Mouse (Mus musculus) spleen, adult 2 months (tissue): Measurements from ENCODE around the gene Lin28a. TPM values are rescaled to one million over a fixed set of nuclear protein-coding genes. Genes with fewer than 3 reads are reported as not detected.

Experiments
- DNase-seq, 2 experiments: peaks; one replicate each; pipeline versions ENCODE4 v3.0.0 to v3.0.0-alpha.2; 2012 to 2021; ENCODE audit warnings: low spot score in 2 of 2, low read depth in 1 of 2
- H3K27ac ChIP-seq: fragments of 200-500 bp; 2 replicates; pipeline ENCODE4 v1.5.1; 2012; ENCODE audit warnings: low read length, inconsistent platforms; ENCODE audit not compliant: insufficient read depth
- H3K27me3 ChIP-seq: fragments of 200-500 bp; 2 replicates; pipeline ENCODE4 v1.6.1; 2012; ENCODE audit warnings: mild to moderate bottlenecking, moderate library complexity, low read length, inconsistent platforms; ENCODE audit not compliant: control insufficient read depth, insufficient read depth
- H3K36me3 ChIP-seq: fragments of 200-500 bp; 2 replicates; pipeline ENCODE4 v1.6.1; 2012; ENCODE audit warnings: mild to moderate bottlenecking, low read length, inconsistent platforms; ENCODE audit not compliant: control insufficient read depth, insufficient read depth
- H3K4me1 ChIP-seq: fragments of 200-500 bp; 2 replicates; pipeline ENCODE4 v1.6.1; 2011; ENCODE audit warnings: inconsistent platforms; ENCODE audit not compliant: control insufficient read depth, insufficient read depth, insufficient read length
- H3K4me3 ChIP-seq: fragments of 200-500 bp; 2 replicates; pipeline ENCODE4 v1.5.1; 2011; ENCODE audit warnings: mild to moderate bottlenecking, inconsistent platforms; ENCODE audit not compliant: insufficient read depth, insufficient read length; ENCODE audit errors: extremely low read depth
- CTCF ChIP-seq: fragments of 200-500 bp; IDR thresholded peaks from 2 replicates; pipeline ENCODE4 v1.5.1; 2011; ENCODE audit warnings: mild to moderate bottlenecking, inconsistent platforms; ENCODE audit not compliant: insufficient read depth, insufficient read length, insufficient replicate concordance; ENCODE audit errors: extremely low read depth
- POLR2A ChIP-seq: fragments of 200-500 bp; IDR thresholded peaks from 2 replicates; pipeline ENCODE4 v1.6.1; 2011; ENCODE audit warnings: low read depth, low read length, inconsistent platforms
- WGBS: fragments of 180-500 bp; shearing (Covaris S2); methylation state at CpG from one replicate; pipeline ENCODE4 v1.1.7; 2018; 5-methylcytosine and 5-hydroxymethylcytosine counted together
- polyA plus RNA-seq: library from polyadenylated mRNA; depleted of rRNA; stranded (reverse); fragments of >200 nt; gene quantifications from 2 replicates; pipeline ENCODE4 v1.2.3, GENCODE M21; 2012; rRNA removed

The Lin28a gene
- polyA plus RNA-seq, 1 experiment: 0.11 TPM

GRCm38 (mm10) chr4:133958884-133959283 lies 59.8 kb downstream of the Lin28a start:
- Histone ChIP-seq H3K36me3 (peaks cover 1% of the 10 kb centered on the region; the same call in 1 of the 2 replicates), H3K4me1 (no peaks in the 10 kb centered on the region), H3K27me3 (no peaks in the 10 kb centered on the region), H3K27ac (no peak overlapping the region), H3K4me3 (no peak overlapping the region)
- TF ChIP-seq POLR2A (no peak), CTCF (no peak)
- no peak for DNase-seq
- WGBS: 83% methylated on average over 1 of the region's 1 CpGs

GRCm38 (mm10) chr4:133956358-133956757 lies 62.3 kb downstream of the Lin28a start:
- no peak overlapping the region for H3K27ac ChIP-seq
- 79% methylated on average over 4 of the region's 4 CpGs for WGBS
- no peak for DNase-seq
- H3K36me3 ChIP-seq: no peaks in the 10 kb centered on the region
- no peak overlapping the region for H3K4me3 ChIP-seq
- H3K4me1 ChIP-seq: no peaks in the 10 kb centered on the region
- H3K27me3 ChIP-seq: no peaks in the 10 kb centered on the region
- TF ChIP-seq POLR2A (no peak), CTCF (no peak)

Other genes starting within 250 kb of the Lin28a start
- gene Rps6ka1, start 131.0 kb downstream of the Lin28a start, polyA plus RNA-seq: 76.6 and 98.9 TPM in 2 replicates
- gene Hmgn2, start 50.2 kb downstream of the Lin28a start, polyA plus RNA-seq: 11.9 and 19.0 TPM in 2 replicates
- 13.0 and 14.1 TPM in 2 replicates for gene Dhdds, start 17.9 kb downstream of the Lin28a start, polyA plus RNA-seq
- gene Zfp683, start 35.0 kb upstream of the Lin28a start, polyA plus RNA-seq: 3.6 and 3.8 TPM in 2 replicates
- 4.3 and 5.3 TPM in 2 replicates for gene Crybg2, start 42.0 kb upstream of the Lin28a start, polyA plus RNA-seq
- gene Cd52, start 76.2 kb upstream of the Lin28a start, polyA plus RNA-seq: 400 and 461 TPM in 2 replicates
- gene Ubxn11, start 83.7 kb upstream of the Lin28a start, polyA plus RNA-seq: 33.7 and 43.0 TPM in 2 replicates
- 1,465 and 2,211 TPM in 2 replicates for gene Sh3bgrl3, start 109.9 kb upstream of the Lin28a start, polyA plus RNA-seq
- gene Cep85, start 168.3 kb upstream of the Lin28a start, polyA plus RNA-seq: 15.2 and 20.8 TPM in 2 replicates
- gene Gm7534, start 184.2 kb upstream of the Lin28a start, polyA plus RNA-seq: not detected in 2 replicates
- gene Catsper4, start 208.5 kb upstream of the Lin28a start, polyA plus RNA-seq: not detected in 2 replicates
- 0.26 TPM in 2 replicates for gene Cnksr1, start 219.6 kb upstream of the Lin28a start, polyA plus RNA-seq
- not detected in 2 replicates for gene E130218I03Rik, start 224.8 kb upstream of the Lin28a start, polyA plus RNA-seq
- gene Zfp593, start 226.8 kb upstream of the Lin28a start, polyA plus RNA-seq: 7.4 and 11.5 TPM in 2 replicates
- not detected in 2 replicates for gene Gm30191, start 228.1 kb upstream of the Lin28a start, polyA plus RNA-seq
- 6.9 and 10.2 TPM in 2 replicates for gene Grrp1, start 235.3 kb upstream of the Lin28a start, polyA plus RNA-seq